Mouse (Mus musculus) megakaryocyte, embryonic 14.5 days (primary cell): ENCODE measurements around the gene Svip.

Experiments
- FLI1 ChIP-seq: IDR thresholded peaks from 2 replicates; pipeline ENCODE4 v1.6.1; 2012; ENCODE audit warnings: low read length, inconsistent platforms, mixed read lengths
- GATA1 ChIP-seq: IDR thresholded peaks from 3 replicates; pipeline ENCODE4 v1.6.1; 2012; ENCODE audit warnings: mixed read lengths, low read length, inconsistent platforms, borderline replicate concordance

DNA sequence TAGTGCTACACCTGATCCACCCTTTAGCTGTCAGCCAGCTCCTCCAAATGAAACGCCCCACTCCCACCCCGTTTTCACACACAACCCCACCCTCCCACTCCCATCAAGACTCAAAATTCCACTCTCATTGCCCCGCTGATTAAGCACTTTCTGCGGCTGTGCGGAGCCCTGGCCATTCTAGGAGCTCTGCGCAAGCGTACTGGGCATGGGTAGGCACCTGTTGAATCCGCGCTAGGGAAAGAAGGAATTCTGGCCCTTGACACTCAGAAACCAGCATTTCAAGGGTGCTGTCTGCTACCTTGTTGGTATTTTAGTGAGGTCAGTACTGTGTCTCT is 445 bp upstream of the Svip start:
- TF ChIP-seq FLI1 (no peak), GATA1 (no peak)
